Mouse (Mus musculus) liver, adult 2 months (tissue): Measurements from ENCODE around the gene Chst3.

ENCODE experiments used
- CTCF ChIP-seq: fragments of 200-500 bp; IDR thresholded peaks from 2 replicates; pipeline ENCODE4 v1.5.1; 2011; ENCODE audit warnings: low read depth, low read length, control low read depth
- POLR2A ChIP-seq: fragments of 200-500 bp; IDR thresholded peaks from 2 replicates; pipeline ENCODE4 v1.6.1; 2011; ENCODE audit warnings: low read length, control low read depth; ENCODE audit not compliant: insufficient read depth; ENCODE audit errors: extremely low read depth

DNA sequence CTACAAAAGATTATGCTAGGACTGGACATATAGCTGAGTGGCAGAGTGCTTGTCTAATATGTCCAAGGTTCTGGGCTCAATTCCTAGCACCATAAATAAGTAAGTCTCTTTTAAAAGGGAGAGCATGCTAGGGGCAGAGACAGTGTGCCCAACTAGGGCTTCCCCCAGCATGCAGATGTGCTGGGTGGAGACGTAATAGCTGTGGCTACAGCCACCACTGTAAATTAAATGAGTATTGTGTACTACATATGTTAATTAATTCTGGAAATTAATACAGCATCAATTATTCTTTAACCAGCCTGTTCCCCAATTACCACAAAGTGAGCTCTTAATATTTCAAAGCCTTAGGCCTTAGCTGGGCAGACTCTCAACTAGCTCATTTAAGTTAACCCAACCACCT is 54.2 kb downstream of the Chst3 start:
- no peak for TF ChIP-seq POLR2A
- TF ChIP-seq CTCF = no peak
